Mouse (Mus musculus) megakaryocyte, embryonic 14.5 days (primary cell): ENCODE results near the gene Slc6a9.

Source experiments
- FLI1 ChIP-seq: IDR thresholded peaks from 2 replicates; pipeline ENCODE4 v1.6.1; 2012; ENCODE audit warnings: low read length, inconsistent platforms, mixed read lengths
- GATA1 ChIP-seq: IDR thresholded peaks from 3 replicates; pipeline ENCODE4 v1.6.1; 2012; ENCODE audit warnings: mixed read lengths, low read length, inconsistent platforms, borderline replicate concordance

DNA sequence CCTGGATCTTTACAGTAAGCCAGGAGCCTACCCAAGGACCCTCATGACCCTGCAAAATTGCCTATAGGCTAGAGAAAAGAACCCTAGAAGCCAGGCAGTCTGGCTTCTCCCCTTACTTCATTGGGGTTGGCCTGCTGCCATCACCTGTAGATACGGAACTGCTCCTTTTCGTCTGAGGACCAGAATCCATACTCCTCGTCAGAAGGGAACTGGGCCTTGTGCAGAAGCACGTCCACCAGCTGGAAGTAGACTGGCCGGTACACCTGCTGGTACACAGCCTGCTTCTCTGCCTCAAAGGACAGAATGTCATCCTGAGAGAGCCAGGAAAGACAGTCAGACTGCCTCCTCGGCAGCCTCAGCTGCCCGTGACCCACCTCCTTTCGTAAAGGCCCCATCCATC, 70.5 kb downstream of the Slc6a9 start:
- no peak for TF ChIP-seq GATA1
- TF ChIP-seq FLI1 = no peak
